In the genomic region with DNA sequence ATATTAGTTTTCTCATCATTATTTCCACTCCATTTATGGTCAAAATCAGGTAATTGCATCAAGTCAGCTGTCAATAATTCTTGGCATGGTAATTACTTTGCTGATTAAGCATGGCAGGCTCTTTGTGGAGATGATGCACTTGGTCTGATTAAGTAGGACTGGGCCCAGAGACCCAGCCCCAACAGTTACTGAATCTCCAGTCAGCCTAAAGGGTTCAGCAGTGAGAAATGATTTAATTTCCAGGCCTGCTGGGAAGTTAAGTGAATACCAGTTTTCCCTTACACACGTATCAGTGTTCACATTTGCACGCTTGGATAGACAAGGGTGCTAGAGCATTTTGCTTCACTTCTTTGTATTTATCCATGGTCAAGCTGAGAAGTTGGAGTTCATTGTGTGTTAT, we compare ENCODE assay signal across 28 mouse cellular contexts.
DNase-seq lines count a peak whose midpoint lies in the region; ATAC-seq lines count a peak whose summit lies in the region.
"Had no signal": no experiment of that assay in that cellular context is flagged by ENCODE, and none has a peak within 500 bp of the region (broad histone marks: within the 10 kb centered on the region; RNA-seq: fewer than 3 reads in every experiment).

No protein-coding gene starts in this region.

- H3K9ac ChIP-seq in embryonic facial prominence, embryonic 14.5 days (ENCODE audit: low read depth, low read length): no peak overlapping the region
- H3K9ac ChIP-seq in hindbrain, embryonic 12.5 days: no peak overlapping the region
- no peak overlapping the region for H3K9ac ChIP-seq in heart, embryonic 12.5 days
- H3K9ac ChIP-seq: embryonic facial prominence, embryonic 12.5 days; embryonic facial prominence, embryonic 15.5 days; forebrain, embryonic 12.5 days had no signal

- peak; percentile 34 for DNase-seq in embryonic facial prominence, embryonic 14.5 days (ENCODE audit: low spot score)
- no peak for DNase-seq in embryonic facial prominence, embryonic 10.5 days (ENCODE audit: low spot score)
- DNase-seq in hindbrain, embryonic 10.5 days (ENCODE audit: low spot score): no peak
- DNase-seq in Muller cell, postnatal 12 days (ENCODE audit: inconsistent ontology term): peak; percentile 12
- peak; percentile 75 for DNase-seq in retina, postnatal 1 day
- DNase-seq: adrenal gland, adult 2 months; adrenal gland, postnatal 10 days; adrenal gland, postnatal 25 days; B cell, adult 2 months; cerebellum, adult 11 months; cerebellum, adult 18-20 months; cerebellum, adult 8-10 months; cerebellum, adult 9-11 months; cerebellum, postnatal 14 days; cerebellum, postnatal 36 days; embryo, embryonic 11 days had no signal

- no peaks in the 10 kb centered on the region for H3K36me3 ChIP-seq in embryonic facial prominence, embryonic 14.5 days (ENCODE audit: control insufficient read depth, insufficient read depth, low read length)
- H3K36me3 ChIP-seq in embryonic facial prominence, embryonic 10.5 days (replicated peaks): no peaks in the 10 kb centered on the region
- H3K36me3 ChIP-seq in hindbrain, embryonic 12.5 days: no peaks in the 10 kb centered on the region
- H3K36me3 ChIP-seq in hindbrain, embryonic 10.5 days: no peaks in the 10 kb centered on the region
- no peaks in the 10 kb centered on the region for H3K36me3 ChIP-seq in heart, embryonic 12.5 days
- H3K36me3 ChIP-seq: embryonic facial prominence, embryonic 12.5 days; embryonic facial prominence, embryonic 15.5 days; forebrain, embryonic 10.5 days; forebrain, embryonic 12.5 days; G1E had no signal

- no peaks in the 10 kb centered on the region for H3K9me3 ChIP-seq in embryonic facial prominence, embryonic 14.5 days (ENCODE audit: control insufficient read depth, low read length)
- H3K9me3 ChIP-seq in embryonic facial prominence, embryonic 10.5 days: no peaks in the 10 kb centered on the region
- H3K9me3 ChIP-seq in hindbrain, embryonic 12.5 days (replicated peaks): no peaks in the 10 kb centered on the region
- H3K9me3 ChIP-seq in hindbrain, embryonic 10.5 days: no peaks in the 10 kb centered on the region
- H3K9me3 ChIP-seq in heart, embryonic 12.5 days (replicated peaks): no peaks in the 10 kb centered on the region
- H3K9me3 ChIP-seq: embryonic facial prominence, embryonic 12.5 days; embryonic facial prominence, embryonic 15.5 days; forebrain, embryonic 10.5 days; forebrain, embryonic 12.5 days; G1E had no signal

- H3K4me1 ChIP-seq in embryonic facial prominence, embryonic 14.5 days (ENCODE audit: control insufficient read depth, insufficient read depth, low read length): peaks cover 4% of the 10 kb centered on the region
- peaks cover 36% of the 10 kb centered on the region for H3K4me1 ChIP-seq in embryonic facial prominence, embryonic 10.5 days
- peaks cover 5% of the 10 kb centered on the region; the same call in 1 of the 2 replicates for H3K4me1 ChIP-seq in hindbrain, embryonic 12.5 days
- peaks cover 32% of the 10 kb centered on the region for H3K4me1 ChIP-seq in hindbrain, embryonic 10.5 days (replicated peaks)
- no peaks in the 10 kb centered on the region for H3K4me1 ChIP-seq in heart, embryonic 12.5 days (replicated peaks)

- H3K27me3 ChIP-seq in embryonic facial prominence, embryonic 14.5 days (replicated peaks; ENCODE audit: control insufficient read depth, insufficient read depth, low read length): no peaks in the 10 kb centered on the region
- no peaks in the 10 kb centered on the region for H3K27me3 ChIP-seq in embryonic facial prominence, embryonic 10.5 days (replicated peaks; ENCODE audit: low read depth, poor library complexity, severe bottlenecking)
- no peaks in the 10 kb centered on the region for H3K27me3 ChIP-seq in hindbrain, embryonic 12.5 days
- H3K27me3 ChIP-seq in hindbrain, embryonic 10.5 days (ENCODE audit: insufficient read depth, poor library complexity, severe bottlenecking): no peaks in the 10 kb centered on the region
- H3K27me3 ChIP-seq in heart, embryonic 12.5 days (replicated peaks): no peaks in the 10 kb centered on the region
- H3K27me3 ChIP-seq: CH12.LX; embryonic facial prominence, embryonic 12.5 days; embryonic facial prominence, embryonic 15.5 days; forebrain, embryonic 12.5 days had no signal

- 78% methylated on average over 2 of the region's 2 CpGs for WGBS in embryonic facial prominence, embryonic 14.5 days
- 77% methylated on average over 2 of the region's 2 CpGs for WGBS in embryonic facial prominence, embryonic 10.5 days
- 50% methylated on average over 2 of the region's 2 CpGs for WGBS in hindbrain, embryonic 12.5 days
- whole genome bisulfite sequencing in hindbrain, embryonic 10.5 days: 74% methylated on average over 2 of the region's 2 CpGs
- 86% methylated on average over 2 of the region's 2 CpGs for WGBS in heart, embryonic 12.5 days

- H3K4me2 ChIP-seq in embryonic facial prominence, embryonic 14.5 days (ENCODE audit: low read depth, low read length): no peak overlapping the region
- no peak overlapping the region for H3K4me2 ChIP-seq in hindbrain, embryonic 12.5 days (replicated peaks)
- H3K4me2 ChIP-seq in heart, embryonic 12.5 days: no peak overlapping the region
- H3K4me2 ChIP-seq: embryonic facial prominence, embryonic 12.5 days; embryonic facial prominence, embryonic 15.5 days; forebrain, embryonic 12.5 days had no signal

- no peak for ATAC-seq in embryonic facial prominence, embryonic 14.5 days (ENCODE audit: low read depth)
- 0 out of 2 replicates have a peak, but pooled peaks have one; percentile 40 for ATAC-seq in hindbrain, embryonic 12.5 days (ENCODE audit: low FRiP score)
- ATAC-seq in heart, embryonic 12.5 days (ENCODE audit: insufficient number of reproducible peaks, low FRiP score): no peak
- ATAC-seq: CD4-positive, CD25-positive, alpha-beta regulatory T cell, adult 4 months; forebrain, embryonic 14.5 days; forebrain, embryonic 16.5 days had no signal

- H3K4me3 ChIP-seq in embryonic facial prominence, embryonic 14.5 days (ENCODE audit: low read depth, low read length): no peak overlapping the region
- no peak overlapping the region for H3K4me3 ChIP-seq in embryonic facial prominence, embryonic 10.5 days
- no peak overlapping the region for H3K4me3 ChIP-seq in hindbrain, embryonic 12.5 days
- H3K4me3 ChIP-seq in hindbrain, embryonic 10.5 days: no peak overlapping the region
- H3K4me3 ChIP-seq in heart, embryonic 12.5 days: no peak overlapping the region
- H3K4me3 ChIP-seq: embryonic facial prominence, embryonic 12.5 days; embryonic facial prominence, embryonic 15.5 days; erythroblast, embryonic 14.5 days; forebrain, embryonic 10.5 days; forebrain, embryonic 12.5 days had no signal

- no peak overlapping the region for H3K27ac ChIP-seq in embryonic facial prominence, embryonic 14.5 days (replicated peaks; ENCODE audit: low read depth, low read length)
- no peak overlapping the region for H3K27ac ChIP-seq in embryonic facial prominence, embryonic 10.5 days (replicated peaks)
- no peak overlapping the region for H3K27ac ChIP-seq in hindbrain, embryonic 12.5 days
- H3K27ac ChIP-seq in hindbrain, embryonic 10.5 days: no peak overlapping the region
- H3K27ac ChIP-seq in heart, embryonic 12.5 days (ENCODE audit: poor library complexity, severe bottlenecking): no peak overlapping the region
- H3K27ac ChIP-seq: embryonic facial prominence, embryonic 12.5 days; embryonic facial prominence, embryonic 15.5 days; forebrain, embryonic 10.5 days; forebrain, embryonic 12.5 days had no signal

Comparison
In these comparisons a context has a peak if more than half of its experiments do, and no peak if none do; other contexts are left out.
1. DNase-seq: peak in embryonic facial prominence, embryonic 14.5 days (single experiment), Muller cell, postnatal 12 days (single experiment) and retina, postnatal 1 day (single experiment); none in embryonic facial prominence, embryonic 10.5 days (single experiment) and hindbrain, embryonic 10.5 days (single experiment).